22 mouse cellular contexts compared by ENCODE assay signal in the genomic region with DNA sequence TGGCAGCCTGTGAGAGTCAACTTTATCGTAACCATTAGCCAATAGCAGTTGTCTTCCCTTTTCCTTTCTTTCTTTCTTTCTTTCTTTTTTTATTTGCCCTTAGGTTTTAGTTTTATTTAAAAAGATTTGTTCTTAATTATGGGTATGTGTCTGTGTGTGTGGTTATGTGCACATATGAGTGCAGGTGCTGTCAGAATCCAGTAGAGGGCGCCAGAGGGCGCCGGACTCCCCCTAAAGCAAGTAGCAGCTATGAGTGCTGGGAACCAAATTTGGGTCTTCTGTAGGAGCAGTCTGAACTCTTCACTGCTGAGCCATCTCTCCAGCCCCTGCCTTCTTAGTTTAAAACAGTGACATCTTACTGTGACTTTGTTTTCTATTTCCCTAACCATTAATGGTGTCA.
DNase-seq lines count a peak whose midpoint lies in the region; ATAC-seq and TF ChIP-seq lines count a peak whose summit lies in the region.
"Had no signal": no experiment of that assay in that cellular context is flagged by ENCODE, and none has a peak within 500 bp of the region (broad histone marks: within the 10 kb centered on the region; RNA-seq: fewer than 3 reads in every experiment).

No protein-coding gene starts in this region.

- no peak for ATAC-seq in liver, embryonic 14.5 days (ENCODE audit: insufficient read depth)
- ATAC-seq in liver, embryonic 12.5 days, result no peak
- ATAC-seq: forebrain, embryonic 15.5 days had no signal

- H3K9ac ChIP-seq in heart, adult 2 months (ENCODE audit: low read depth, low read length), result no peak overlapping the region
- H3K9ac ChIP-seq in liver, embryonic 14.5 days (replicated peaks), result no peak overlapping the region
- no peak overlapping the region for H3K9ac ChIP-seq in liver, embryonic 12.5 days
- H3K9ac ChIP-seq in ES-Bruce4 (ENCODE audit: low read depth, poor library complexity, severe bottlenecking), result no peak overlapping the region
- H3K9ac ChIP-seq: embryonic facial prominence, embryonic 13.5 days; forebrain, embryonic 15.5 days; heart, embryonic 13.5 days; hindbrain, embryonic 15.5 days had no signal

- WGBS in heart, adult 2 months, result 86% methylated on average over 4 of the region's 4 CpGs
- 54% methylated on average over 4 of the region's 4 CpGs for WGBS in liver, embryonic 14.5 days (ENCODE audit: insufficient replicate concordance)
- WGBS in liver, embryonic 12.5 days (ENCODE audit: insufficient replicate concordance), result 63% methylated on average over 4 of the region's 4 CpGs

- peaks cover 3% of the 10 kb centered on the region for H3K4me1 ChIP-seq in heart, adult 2 months (ENCODE audit: control insufficient read depth, insufficient read depth, low read length)
- H3K4me1 ChIP-seq in liver, embryonic 14.5 days (replicated peaks; ENCODE audit: control insufficient read depth in 2 of 2, insufficient read depth in 2 of 2, low read length in 1 of 2), result no peaks in the 10 kb centered on the region
- H3K4me1 ChIP-seq in liver, embryonic 12.5 days, result 0 out of 2 replicates have a peak, but pooled peaks cover 2% of the 10 kb centered on the region
- no peaks in the 10 kb centered on the region for H3K4me1 ChIP-seq in ES-Bruce4 (ENCODE audit: control insufficient read depth, insufficient read depth, low read length)

- H3K9me3 ChIP-seq in liver, embryonic 14.5 days (ENCODE audit: control insufficient read depth, low read length), result no peaks in the 10 kb centered on the region; the same call in 1 of the 2 replicates
- H3K9me3 ChIP-seq in liver, embryonic 12.5 days (replicated peaks), result peaks cover 8% of the 10 kb centered on the region
- H3K9me3 ChIP-seq in ES-Bruce4 (replicated peaks; ENCODE audit: control insufficient read depth, insufficient read depth, low read length, poor library complexity, severe bottlenecking), result peaks cover 12% of the 10 kb centered on the region
- H3K9me3 ChIP-seq: embryonic facial prominence, embryonic 13.5 days; forebrain, embryonic 15.5 days; hindbrain, embryonic 15.5 days had no signal

- no peaks in the 10 kb centered on the region for H3K36me3 ChIP-seq in heart, adult 2 months (ENCODE audit: control insufficient read depth, insufficient read depth, low read length)
- H3K36me3 ChIP-seq in liver, embryonic 14.5 days (replicated peaks; ENCODE audit: control insufficient read depth, insufficient read depth, low read depth), result no peaks in the 10 kb centered on the region
- H3K36me3 ChIP-seq in liver, embryonic 12.5 days, result no peaks in the 10 kb centered on the region
- H3K36me3 ChIP-seq in ES-Bruce4 (ENCODE audit: control insufficient read depth, insufficient read depth, low read length, poor library complexity, severe bottlenecking), result no peaks in the 10 kb centered on the region
- H3K36me3 ChIP-seq: embryonic facial prominence, embryonic 13.5 days; forebrain, embryonic 15.5 days; G1E; heart, embryonic 13.5 days; hindbrain, embryonic 15.5 days; midbrain, embryonic 10.5 days had no signal

- H3K27me3 ChIP-seq in heart, adult 2 months (ENCODE audit: control insufficient read depth, insufficient read depth, low read length), result no peaks in the 10 kb centered on the region
- H3K27me3 ChIP-seq in liver, embryonic 14.5 days (ENCODE audit: control insufficient read depth, insufficient read depth, low read length), result no peaks in the 10 kb centered on the region
- no peaks in the 10 kb centered on the region for H3K27me3 ChIP-seq in liver, embryonic 12.5 days (replicated peaks)
- H3K27me3 ChIP-seq in ES-Bruce4 (ENCODE audit: control insufficient read depth, insufficient read depth, low read length, poor library complexity, severe bottlenecking), result no peaks in the 10 kb centered on the region
- H3K27me3 ChIP-seq: forebrain, embryonic 15.5 days; heart, embryonic 13.5 days; hindbrain, embryonic 15.5 days had no signal

- no peak for TF ChIP-seq POLR2A in heart, adult 2 months (IDR thresholded peaks at IDR 0.05; ENCODE audit: insufficient read depth, low read depth, low read length)
- no peak for TF ChIP-seq POLR2A in ES-Bruce4 (IDR thresholded peaks at IDR 0.05; ENCODE audit: insufficient read depth, low read length)

- TF ChIP-seq EP300 in heart, adult 2 months (IDR thresholded peaks at IDR 0.05; ENCODE audit: insufficient read depth, low read depth, low read length), result no peak
- TF ChIP-seq EP300 in liver, embryonic 14.5 days (IDR thresholded peaks at IDR 0.05; ENCODE audit: low read depth), result no peak
- TF ChIP-seq EP300 in ES-Bruce4 (IDR thresholded peaks at IDR 0.05; ENCODE audit: insufficient read depth, low read depth, low read length), result no peak

- no peaks in the 10 kb centered on the region for H3K79me2 ChIP-seq in heart, adult 2 months (replicated peaks; ENCODE audit: control insufficient read depth, insufficient read depth, low read length)

- intact Hi-C loops in heart, adult 2 months (cut with DNase I), result no loop called here
- intact Hi-C loops in heart, postnatal 10 days (cut with DNase I), result no loop called here

- H3K4me2 ChIP-seq in liver, embryonic 14.5 days (ENCODE audit: low read depth), result no peak overlapping the region
- no peak overlapping the region for H3K4me2 ChIP-seq in liver, embryonic 12.5 days
- H3K4me2 ChIP-seq: embryonic facial prominence, embryonic 13.5 days; forebrain, embryonic 15.5 days; heart, embryonic 13.5 days; hindbrain, embryonic 15.5 days had no signal

- no peak overlapping the region for H3K27ac ChIP-seq in heart, adult 2 months
- H3K27ac ChIP-seq in liver, embryonic 14.5 days, result no peak overlapping the region
- H3K27ac ChIP-seq in liver, embryonic 12.5 days, result no peak overlapping the region
- H3K27ac ChIP-seq in ES-Bruce4 (ENCODE audit: insufficient read depth, low read length), result no peak overlapping the region
- H3K27ac ChIP-seq: embryonic facial prominence, embryonic 13.5 days; forebrain, embryonic 15.5 days; heart, embryonic 13.5 days; hindbrain, embryonic 15.5 days; midbrain, embryonic 10.5 days had no signal

- no peak overlapping the region for H3K4me3 ChIP-seq in heart, adult 2 months
- no peak overlapping the region for H3K4me3 ChIP-seq in liver, embryonic 14.5 days (ENCODE audit: insufficient read depth in 1 of 2, low read depth in 2 of 2, low read length in 2 of 2)
- H3K4me3 ChIP-seq in liver, embryonic 12.5 days, result no peak overlapping the region
- no peak overlapping the region for H3K4me3 ChIP-seq in ES-Bruce4 (ENCODE audit: low read depth, low read length)
- H3K4me3 ChIP-seq: embryonic facial prominence, embryonic 13.5 days; forebrain, embryonic 15.5 days; heart, embryonic 13.5 days; hindbrain, embryonic 15.5 days; midbrain, embryonic 10.5 days had no signal

- no peak for DNase-seq in heart, adult 2 months
- DNase-seq in heart, postnatal 10 days, result no peak
- DNase-seq in liver, embryonic 14.5 days (ENCODE audit: low read depth in 3 of 3, low spot score in 3 of 3), result no peak
- DNase-seq in ZHBTc4 (ENCODE audit: low read depth, low spot score), result peak; percentile 29
- DNase-seq in spleen, postnatal 14 days (ENCODE audit: low spot score in 2 of 2), result no peak
- no peak for DNase-seq in gastrocnemius, adult 18-20 months (ENCODE audit: low spot score)
- DNase-seq: B cell, adult 2 months; cerebellum, postnatal 10 days; heart, postnatal 4 days; kidney, adult 11 months; kidney, postnatal 25 days; lung, postnatal 4 days; right cerebral cortex, postnatal 14 days; thymus, postnatal 36 days had no signal

- peak; percentile 39 for TF ChIP-seq CTCF in heart, adult 2 months (IDR thresholded peaks at IDR 0.05)
- peak; percentile 41; the same call in 1 of the 2 replicates for TF ChIP-seq CTCF in liver, embryonic 14.5 days (IDR thresholded peaks at IDR 0.05; ENCODE audit: low read depth)
- TF ChIP-seq CTCF in ES-Bruce4 (IDR thresholded peaks at IDR 0.05; ENCODE audit: low read depth, low read length), result peak; percentile 25
